Mouse (Mus musculus) heart, postnatal 14 days (tissue): ENCODE data around the gene Ttc21a. TPM values are rescaled to one million over a fixed set of nuclear protein-coding genes. Genes with fewer than 3 reads are reported as not detected.

Source experiments
- DNase-seq, 2 experiments: peaks; one replicate each; pipeline ENCODE4 v3.0.0; 2021 to 2022
- intact Hi-C: fragments of 180-260 bp; cut with DNase I; formaldehyde crosslinking; loops from one replicate; pipeline ENCODE4 v1.15.1; 2025
- total RNA-seq, 2 experiments: library from RNA; stranded (reverse); gene quantifications; 2 replicates each; pipeline ENCODE4 v1.2.3; 2021

Ttc21a gene
- total RNA-seq, 2 experiments from 2014 or later = 0.26 TPM; not detected in 1

GRCm38 (mm10) chr9:120013251-120013820 is 75.9 kb downstream of the Ttc21a start:
- no peak for DNase-seq
- intact Hi-C loops = no loop called here

- DNase-seq = no peak
- intact Hi-C loops = loop anchor here (5.0 kb wide), 1 partner anchor 103 kb away; no protein-coding TSS in a partner anchor
These were observed 77.4 kb downstream of the Ttc21a start for GRCm38 (mm10) chr9:120014828-120015227.

GRCm38 (mm10) chr9:120016956-120017355 is 79.5 kb downstream of the Ttc21a start:
- DNase-seq = no peak
- intact Hi-C loops = loop anchor here (5.0 kb wide), 1 partner anchor 105 kb away; no protein-coding TSS in a partner anchor

Other genes starting within 250 kb of the Ttc21a start
- under 1 TPM; 0.44 to 0.53 TPM for gene Scn10a, start 218.3 kb upstream of the Ttc21a start, total RNA-seq
- under 1 TPM; 0.05 to 0.07 TPM for gene Scn11a, start 112.2 kb upstream of the Ttc21a start, total RNA-seq
- gene Wdr48, start 42.7 kb upstream of the Ttc21a start, total RNA-seq = 10 to 100 TPM; 28.9 to 29.6 TPM
- 10 to 100 TPM; 21.4 to 22.8 TPM for gene Gorasp1, start within 50 bp of the Ttc21a start, total RNA-seq
- gene Csrnp1, start 47.1 kb downstream of the Ttc21a start, total RNA-seq = 10 to 100 TPM; 15.8 to 21.4 TPM
- gene Xirp1, start 86.0 kb downstream of the Ttc21a start, total RNA-seq = 100 to 1,000 TPM; 105 to 114 TPM
- gene Cx3cr1, start 132.3 kb downstream of the Ttc21a start, total RNA-seq = 1 to 10 TPM; 3.4 TPM
- gene Ccr8, start 154.5 kb downstream of the Ttc21a start, total RNA-seq = under 1 TPM in 1 of 2 experiments, not detected in 1; 0.44 TPM
- gene Slc25a38, start 172.8 kb downstream of the Ttc21a start, total RNA-seq = 10 to 100 TPM; 12.3 to 14.0 TPM
- 100 to 1,000 TPM; 475 to 558 TPM for gene Rpsa, start 190.1 kb downstream of the Ttc21a start, total RNA-seq
- not detected for gene Mobp, start 212.1 kb downstream of the Ttc21a start, total RNA-seq